Mouse (Mus musculus): ENCODE measurements around the gene Nmur1. TPM values are rescaled to one million over a fixed set of nuclear protein-coding genes. Genes with fewer than 3 reads are reported as not detected.
"Not testable (repeated sequence)": the region's sequence is repeated elsewhere in the genome, so short reads cannot be mapped to it uniquely, and the experiment has no call there.

Gene Nmur1
- total RNA-seq (2021): under 1 TPM in 1 of 2 experiments, not detected in 1; 0.63 TPM

DNA sequence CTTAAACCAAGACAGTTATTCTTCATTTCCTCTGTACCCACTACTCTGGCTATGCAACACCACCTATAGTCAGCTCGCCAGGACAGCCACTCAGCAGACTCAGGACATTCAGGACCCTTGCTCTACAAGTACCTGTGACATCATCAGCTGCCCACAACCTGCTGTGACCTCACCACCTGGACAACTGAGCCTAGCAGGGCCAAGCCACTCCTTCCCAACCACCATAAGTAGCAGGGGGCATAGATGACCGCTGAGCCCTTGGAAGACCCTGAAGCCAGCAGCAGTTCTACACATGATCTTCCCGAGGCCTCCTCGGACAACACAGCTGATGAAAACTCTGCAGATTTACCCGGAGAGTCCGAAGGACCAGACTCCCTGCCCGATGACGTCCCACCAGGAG, at the start of gene Nmur1, which contains the start of gene Tex44:
Nmur1 (minus strand) TSS at position 101 of the 400 bp plus-strand sequence.
Tex44 (plus strand) TSS at position 202 of the 400 bp plus-strand sequence.
- intact Hi-C loops (cut with DNase I): loop anchor here (5.0 kb wide), 1 partner anchor 54 kb away; no protein-coding TSS in a partner anchor

DNA sequence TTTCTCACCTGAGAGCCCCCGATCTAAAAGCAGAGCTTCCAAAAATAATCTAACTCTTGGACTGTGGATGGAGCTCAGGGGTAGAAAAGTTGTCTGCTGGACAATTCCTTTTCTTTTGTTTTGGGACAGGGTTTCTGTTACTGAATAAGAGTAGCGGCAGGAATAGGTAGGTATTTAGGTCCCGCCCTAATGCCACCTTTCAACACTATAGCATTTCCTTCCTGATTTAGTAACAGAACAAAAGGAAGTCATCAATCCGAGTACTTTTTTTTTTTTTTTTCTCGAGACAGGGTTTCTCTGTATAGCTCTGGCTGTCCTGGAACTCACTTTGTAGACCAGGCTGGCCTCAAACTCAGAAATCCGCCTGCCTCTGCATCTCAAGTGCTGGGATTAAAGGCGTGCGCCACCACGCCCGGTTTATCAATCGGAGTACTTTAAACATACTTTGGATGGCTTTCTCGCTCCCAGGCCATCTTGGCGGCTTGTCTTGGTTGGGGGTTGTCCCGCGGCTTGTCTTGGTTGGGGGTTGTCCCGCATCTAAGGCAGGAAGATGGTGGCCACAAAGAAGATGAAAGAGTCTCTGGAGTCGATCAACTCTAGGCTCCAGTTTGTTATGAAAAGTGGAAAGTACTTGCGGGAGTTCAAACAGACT, 47.2 kb upstream of the Nmur1 start:
- DNase-seq (ENCODE audit: extremely low spot score in 1 of 2, low spot score in 2 of 2): no peak
- intact Hi-C loops (cut with DNase I): no loop called here

More for the DNA sequence above, at the start of gene Nmur1, which contains the start of gene Tex44:
- no peak for DNase-seq (ENCODE audit: extremely low spot score in 1 of 2, low spot score in 2 of 2)

DNA sequence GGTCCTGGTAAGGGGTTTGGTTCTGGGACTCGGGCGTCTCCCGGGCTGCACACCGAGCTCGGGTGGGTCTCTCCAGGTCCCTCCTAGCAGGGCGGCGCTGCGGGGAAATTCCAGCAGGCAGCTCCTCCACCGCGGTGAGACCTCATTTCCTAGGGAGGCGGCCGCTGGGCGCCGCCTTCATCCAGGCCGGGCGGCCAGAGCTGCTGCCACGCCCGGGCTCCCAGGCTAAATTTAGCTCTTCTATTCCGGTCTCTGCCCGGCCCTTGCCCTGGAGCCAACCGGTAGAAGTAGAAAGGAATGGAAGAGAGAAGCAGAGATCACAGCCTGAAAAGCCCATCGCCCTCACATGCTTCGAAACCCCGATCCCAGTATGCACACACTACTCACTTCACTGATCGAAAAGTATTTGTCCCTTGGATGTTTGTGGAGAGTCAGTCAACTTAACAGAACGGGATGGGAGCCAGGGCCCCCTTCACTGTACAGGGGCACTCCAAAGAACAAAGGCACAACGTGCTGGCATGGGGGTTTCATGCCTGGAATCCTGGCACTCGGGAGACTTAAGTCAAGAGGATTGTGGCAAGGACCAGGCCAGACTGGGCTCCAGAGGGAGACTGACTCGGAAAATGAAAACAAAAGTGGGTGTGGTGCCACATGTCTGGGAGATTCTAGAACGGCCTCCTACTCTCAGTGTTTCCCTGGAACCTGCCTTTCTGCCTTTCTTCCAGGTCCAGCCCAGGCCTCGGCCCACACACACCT, 46.3 kb upstream of the Nmur1 start:
- DNase-seq (ENCODE audit: extremely low spot score in 1 of 2, low spot score in 2 of 2): peak in 1 of 2 experiments; percentile 86
- intact Hi-C loops (cut with DNase I): no loop called here

DNA sequence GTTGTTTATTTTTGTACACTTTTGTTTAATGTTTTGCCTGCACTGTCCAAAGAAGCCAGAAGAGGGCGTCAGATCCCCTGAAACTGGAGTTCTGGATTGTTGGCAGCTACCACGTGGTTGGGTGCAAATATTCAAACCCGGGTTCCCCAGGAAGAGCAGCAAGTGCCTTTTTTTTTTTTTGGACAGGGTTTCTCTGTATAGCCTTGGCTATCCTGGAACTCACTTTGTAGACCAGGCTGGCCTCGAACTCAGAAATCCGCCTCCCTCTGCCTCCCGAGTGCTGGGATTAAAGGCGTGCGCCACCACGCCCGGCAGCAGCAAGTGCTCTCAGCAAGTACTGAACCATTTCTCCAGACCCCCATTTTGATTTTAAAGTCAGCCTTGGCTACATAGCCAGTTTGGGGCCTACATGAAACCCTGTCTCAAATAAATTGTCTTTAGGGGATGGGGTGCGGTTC, 45.5 kb upstream of the Nmur1 start:
- intact Hi-C loops (cut with DNase I): not testable (repeated sequence)
- peak in 1 of 2 experiments; percentile 49 for DNase-seq (ENCODE audit: extremely low spot score in 1 of 2, low spot score in 2 of 2)

DNA sequence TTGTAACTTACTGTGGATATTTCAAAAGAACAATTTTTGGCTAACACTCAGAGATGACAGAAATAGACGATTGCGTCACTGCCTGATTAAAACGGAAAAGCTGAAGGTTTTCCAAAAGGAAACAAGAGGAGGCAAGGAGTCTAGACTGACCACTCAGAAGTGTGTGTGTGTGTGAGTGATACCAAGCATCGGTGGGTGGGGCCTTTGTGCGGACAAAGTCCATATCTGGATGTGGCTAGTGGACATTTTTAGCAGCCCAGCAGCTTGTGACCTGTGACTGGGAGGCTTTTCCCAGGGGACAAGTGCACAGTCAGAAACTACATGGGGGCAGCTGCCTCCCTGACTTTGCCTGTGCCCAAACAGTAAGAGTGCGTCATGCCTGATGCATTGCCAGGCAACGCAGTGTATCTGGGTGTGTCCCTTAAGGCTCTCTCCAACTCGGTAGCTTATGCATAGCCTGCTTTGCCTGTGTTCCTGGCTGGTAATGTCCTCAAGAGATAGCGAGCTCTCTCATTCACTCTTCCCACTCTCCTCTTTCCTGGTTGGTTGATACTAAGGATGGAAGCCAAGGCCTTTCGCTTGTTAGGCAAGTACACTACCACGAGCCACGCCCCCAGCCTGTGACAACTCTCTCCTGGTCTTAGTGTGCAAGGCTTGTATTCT, 44.6 kb upstream of the Nmur1 start:
- DNase-seq (ENCODE audit: extremely low spot score in 1 of 2, low spot score in 2 of 2): peak; percentile 38 to 82
- intact Hi-C loops (cut with DNase I): no loop called here

DNA sequence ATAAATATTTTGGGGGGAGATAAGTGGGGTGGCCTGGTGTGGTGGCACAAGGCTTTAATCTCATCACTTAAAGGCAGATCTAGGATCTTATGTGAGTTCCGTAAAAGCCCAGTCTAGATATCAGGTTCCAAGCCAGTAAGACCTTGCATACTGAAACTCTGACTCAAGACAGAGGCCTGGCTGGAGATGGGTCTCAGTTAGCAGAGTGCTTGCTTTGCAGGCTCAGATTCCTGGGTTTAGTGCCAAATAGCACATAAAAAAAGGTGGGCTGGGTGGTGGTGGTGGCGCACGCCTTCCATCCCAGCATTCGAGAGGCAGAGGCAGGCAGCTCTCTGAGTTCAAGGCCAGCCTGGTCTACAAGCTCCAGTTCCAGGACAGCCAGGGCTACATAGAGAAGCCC, 43.8 kb upstream of the Nmur1 start:
- DNase-seq (ENCODE audit: extremely low spot score in 1 of 2, low spot score in 2 of 2): no peak
- intact Hi-C loops (cut with DNase I): no loop called here

DNA sequence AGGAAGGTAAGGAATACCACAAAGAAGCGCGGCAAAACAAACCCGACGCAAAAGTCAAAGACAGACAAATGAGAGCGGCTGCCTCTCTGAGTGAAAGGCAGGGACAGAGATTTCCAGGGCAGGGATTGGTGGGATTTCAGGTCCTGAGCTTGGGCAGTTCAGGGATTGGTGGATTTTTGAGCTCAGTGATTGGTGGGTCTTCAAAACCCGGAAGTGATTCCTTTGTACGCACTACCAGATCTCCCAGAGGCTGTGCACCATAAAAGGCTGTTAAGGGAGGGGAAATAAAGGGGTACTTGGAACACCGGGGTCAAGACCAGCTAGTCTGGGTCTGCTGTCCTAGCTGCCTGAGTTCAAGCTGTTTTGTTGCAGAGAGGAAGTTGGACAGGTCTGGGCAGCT, 41.4 kb upstream of the Nmur1 start:
- intact Hi-C loops (cut with DNase I): no loop called here

DNA sequence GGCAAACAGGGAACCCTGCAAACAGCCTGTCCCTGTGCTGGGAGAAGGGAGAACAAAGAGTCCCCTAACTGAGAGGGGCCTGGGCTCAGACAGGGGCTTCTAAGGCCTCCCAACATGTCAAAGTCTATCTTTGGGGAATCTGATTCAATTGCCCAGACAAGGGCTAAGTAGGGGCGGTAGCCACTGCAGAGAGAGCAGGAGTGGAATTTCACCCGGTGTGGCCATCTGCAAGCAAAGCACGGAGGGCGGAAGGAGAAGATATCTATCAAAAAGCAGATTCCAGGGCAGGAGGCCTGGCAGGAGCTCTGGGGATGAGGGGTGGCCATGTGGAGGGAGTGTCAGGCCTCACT, 38.8 kb upstream of the Nmur1 start:
- intact Hi-C loops (cut with DNase I): no loop called here
- DNase-seq (ENCODE audit: extremely low spot score in 1 of 2, low spot score in 2 of 2): peak in 1 of 2 experiments; percentile 43

More for the DNA sequence above, 41.4 kb upstream of the Nmur1 start:
- DNase-seq (ENCODE audit: extremely low spot score in 1 of 2, low spot score in 2 of 2): no peak

DNA sequence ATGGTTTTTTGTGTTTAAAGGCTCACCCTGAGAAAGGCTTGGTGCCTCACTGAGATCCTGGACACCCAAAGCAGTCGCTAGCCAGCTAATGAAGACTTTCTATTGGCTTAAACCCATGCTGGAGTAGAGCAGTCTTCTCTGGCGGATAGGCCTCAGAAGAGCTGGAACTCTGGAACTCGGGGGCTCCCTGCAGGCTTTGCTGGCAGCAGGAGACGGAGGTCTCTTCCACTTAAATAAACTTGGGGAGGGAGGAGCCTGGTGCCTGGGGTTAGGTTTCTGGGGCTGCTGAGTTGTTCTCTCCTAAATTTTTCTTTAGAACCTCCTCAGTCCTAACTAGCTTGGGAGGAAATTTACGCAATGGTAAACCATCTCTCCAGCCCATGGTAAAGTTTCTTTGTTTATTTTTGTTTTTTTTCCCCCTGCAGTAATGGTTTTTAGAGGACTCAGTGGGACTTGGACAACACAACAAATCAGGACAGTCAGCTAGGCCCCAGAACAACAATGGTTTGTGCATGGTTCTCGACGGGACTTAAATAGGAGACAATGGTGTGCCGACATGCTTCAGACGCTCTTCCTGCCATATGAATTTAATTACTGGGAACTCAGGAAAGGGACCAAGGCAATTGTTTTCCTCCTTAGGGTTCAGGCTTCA, 38.3 kb upstream of the Nmur1 start:
- intact Hi-C loops (cut with DNase I): no loop called here
- DNase-seq (ENCODE audit: extremely low spot score in 1 of 2, low spot score in 2 of 2): peak in 1 of 2 experiments; percentile 53

DNA sequence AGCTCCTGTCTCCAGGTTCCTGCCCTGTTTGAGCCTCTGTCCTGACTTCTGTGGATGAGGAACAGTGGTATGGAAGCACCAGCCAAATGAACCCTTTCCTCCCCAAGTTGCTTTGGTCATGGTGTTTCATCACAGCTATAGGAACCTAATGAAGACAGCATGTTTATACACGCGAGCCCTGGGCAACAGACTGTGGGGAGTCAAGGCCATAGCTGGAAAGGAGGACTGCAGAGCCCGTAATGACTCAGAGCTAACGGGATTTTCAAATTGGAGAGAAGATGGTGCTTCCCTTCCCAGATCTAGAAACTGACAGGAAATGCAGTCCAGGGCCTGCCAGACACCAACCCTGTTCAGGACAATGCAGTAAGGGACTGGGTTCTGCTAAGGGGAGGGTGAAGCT, 33.3 kb upstream of the Nmur1 start:
- no peak for DNase-seq (ENCODE audit: extremely low spot score in 1 of 2, low spot score in 2 of 2)
- intact Hi-C loops (cut with DNase I): no loop called here

DNA sequence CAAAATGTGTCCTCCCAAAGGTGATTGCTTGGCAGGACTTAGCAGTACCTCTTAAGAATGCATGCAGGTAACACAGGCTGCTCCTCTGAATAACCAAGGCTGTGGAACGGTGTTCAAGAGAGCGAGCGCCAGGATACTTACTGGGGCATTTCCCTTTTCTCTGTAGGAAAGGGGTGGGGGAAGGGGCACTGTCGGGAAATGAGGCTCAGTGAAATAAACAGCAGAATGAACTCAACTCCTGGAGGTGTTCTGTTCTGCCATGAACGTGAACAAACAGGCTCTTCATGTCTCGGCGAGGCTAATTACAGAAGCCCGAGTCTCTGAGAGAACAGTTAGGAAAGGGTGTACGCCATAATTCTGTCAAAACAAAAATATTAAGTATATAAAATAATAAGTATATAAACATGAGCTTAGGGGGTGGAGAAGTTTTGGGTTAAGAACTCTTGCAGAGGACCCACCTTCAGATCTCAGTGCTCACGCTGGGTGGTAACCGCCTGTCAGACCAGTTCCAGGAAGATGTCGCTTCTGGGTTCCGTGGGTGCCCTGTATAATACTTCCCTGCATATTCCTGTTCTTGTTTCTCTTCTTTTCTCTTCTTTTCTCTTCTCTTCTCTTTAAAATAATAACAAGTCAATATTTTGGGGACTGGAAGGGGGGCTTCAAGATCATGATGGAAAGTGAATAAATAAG, 31.0 kb upstream of the Nmur1 start:
- intact Hi-C loops (cut with DNase I): no loop called here

DNA sequence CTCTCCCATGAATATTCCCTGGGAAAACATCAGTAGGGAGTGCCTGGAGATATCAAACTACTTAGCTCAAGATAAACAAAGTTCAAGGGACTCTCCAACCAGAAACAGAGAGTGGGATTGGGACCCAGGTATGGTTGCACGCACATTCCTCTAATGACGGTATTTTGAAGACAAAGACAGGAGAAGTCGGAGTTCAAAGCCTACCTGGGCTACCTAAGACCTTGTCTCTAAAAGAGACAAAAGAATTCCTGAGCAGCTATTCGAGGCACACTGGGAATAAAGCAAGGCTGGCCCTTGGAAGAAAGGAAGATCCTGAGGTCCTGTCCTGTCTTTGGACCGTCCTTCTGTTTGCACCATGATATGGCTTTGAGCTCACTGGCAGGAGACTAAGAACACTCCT, 26.7 kb upstream of the Nmur1 start:
- intact Hi-C loops (cut with DNase I): no loop called here
- no peak for DNase-seq (ENCODE audit: extremely low spot score in 1 of 2, low spot score in 2 of 2)

More for the DNA sequence above, 31.0 kb upstream of the Nmur1 start:
- no peak for DNase-seq (ENCODE audit: extremely low spot score in 1 of 2, low spot score in 2 of 2)

DNA sequence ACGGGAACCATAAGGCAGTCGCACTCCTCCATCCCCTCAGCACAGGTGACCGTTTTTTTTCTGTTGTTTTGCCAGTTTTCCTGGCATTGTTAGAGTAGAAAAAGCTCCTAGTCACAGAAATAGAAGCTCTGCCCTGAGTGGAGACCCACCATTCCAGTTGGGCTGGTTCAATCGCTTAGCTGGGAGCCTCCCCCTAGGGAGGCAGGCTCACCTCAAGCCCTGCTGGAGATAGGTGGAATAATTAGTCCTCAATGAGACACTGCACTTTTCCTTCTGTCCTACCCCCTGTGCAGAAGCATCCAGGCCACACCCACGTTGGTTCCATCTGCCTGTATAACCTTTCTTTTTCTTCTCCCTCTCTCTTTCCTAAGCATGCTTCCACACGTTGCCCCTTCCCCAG, 23.9 kb upstream of the Nmur1 start:
- DNase-seq (ENCODE audit: extremely low spot score in 1 of 2, low spot score in 2 of 2): no peak
- intact Hi-C loops (cut with DNase I): no loop called here

DNA sequence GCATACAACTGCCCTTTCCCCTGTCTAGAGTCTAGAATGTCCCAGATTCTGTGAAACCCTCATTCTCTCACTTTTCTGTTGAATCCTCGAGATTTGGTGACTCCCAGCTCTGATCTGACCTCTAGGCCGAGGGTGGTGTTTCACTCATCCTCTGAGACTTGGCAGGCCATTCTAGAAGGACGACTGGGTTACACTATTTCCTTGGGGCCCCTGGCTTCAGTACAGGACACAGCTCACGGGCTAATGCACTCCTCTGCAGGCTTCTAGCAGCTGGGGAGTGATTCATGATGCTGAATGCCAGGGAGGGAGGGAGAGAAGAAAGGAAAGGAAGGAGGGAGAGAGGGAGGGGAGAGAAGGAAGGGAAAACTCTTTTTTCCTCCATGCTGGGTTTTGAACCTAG, 22.2 kb upstream of the Nmur1 start:
- intact Hi-C loops (cut with DNase I): no loop called here
- no peak for DNase-seq (ENCODE audit: extremely low spot score in 1 of 2, low spot score in 2 of 2)

DNA sequence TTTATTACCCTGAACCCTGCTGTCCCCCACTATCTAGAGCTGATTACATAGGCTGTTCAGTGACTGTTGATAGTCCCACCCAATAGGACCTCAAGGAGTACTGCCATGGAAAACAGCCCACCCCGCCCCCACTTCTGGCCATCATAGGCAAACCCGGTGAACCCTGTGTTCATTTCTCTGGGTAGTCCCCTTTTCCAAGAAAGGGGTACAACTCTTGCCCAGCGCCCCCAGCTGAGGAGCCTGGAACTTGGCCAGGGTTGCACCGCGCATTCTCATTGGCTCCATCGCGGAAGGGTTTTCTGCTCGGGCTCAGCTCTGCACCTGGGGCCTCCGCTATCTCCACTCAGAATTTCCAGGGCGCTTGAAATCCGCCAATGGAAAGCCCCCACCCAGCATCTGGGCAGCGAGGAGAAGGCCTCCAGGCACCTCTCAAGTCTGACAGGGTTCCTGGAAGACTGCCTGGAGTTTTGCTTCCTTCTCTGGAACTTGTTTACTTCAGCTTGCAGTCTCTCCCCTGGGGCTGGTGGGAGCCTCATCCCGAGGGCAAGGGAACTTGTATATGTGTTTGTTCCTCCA, 21.7 kb upstream of the Nmur1 start:
- DNase-seq (ENCODE audit: extremely low spot score in 1 of 2, low spot score in 2 of 2): peak in 1 of 2 experiments; percentile 72
- intact Hi-C loops (cut with DNase I): no loop called here

DNA sequence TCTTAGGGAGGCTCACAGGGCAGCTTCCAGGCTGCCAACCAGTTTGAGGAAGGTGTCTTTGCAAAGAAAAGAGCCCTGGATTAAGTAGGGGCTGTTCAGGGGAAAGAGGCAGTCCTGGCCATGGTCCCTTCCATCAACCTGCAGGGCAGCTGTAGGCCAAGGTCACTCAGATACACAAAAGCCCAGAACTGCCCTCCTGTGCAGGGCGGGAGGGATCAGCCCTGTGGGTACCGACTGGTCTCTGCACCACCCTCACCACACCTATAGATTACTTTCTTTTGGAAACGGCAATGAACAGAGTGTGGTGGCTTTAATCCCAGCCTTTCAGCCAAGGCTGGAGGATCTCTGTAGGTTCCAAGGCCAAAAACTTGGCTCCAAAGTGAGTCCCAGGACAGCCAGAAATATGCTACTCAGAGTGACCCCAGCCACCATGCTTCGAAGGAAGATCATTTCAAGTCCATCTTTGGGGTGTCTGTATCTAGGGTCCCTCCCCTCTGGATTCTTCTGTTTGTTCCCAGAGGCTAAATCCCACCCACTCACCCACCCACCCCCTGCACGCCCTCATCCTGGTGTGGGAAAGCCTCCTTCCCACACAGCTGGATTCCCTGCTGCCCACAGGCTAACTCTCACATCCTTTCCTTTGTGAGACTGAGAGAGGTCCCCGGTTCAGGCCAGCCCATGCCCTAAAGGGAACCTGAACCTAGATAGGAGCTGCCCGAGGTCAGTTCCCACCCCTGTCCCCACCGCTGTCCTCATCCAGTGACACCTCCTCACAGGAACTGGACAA, 17.6 kb upstream of the Nmur1 start:
- peak in 1 of 2 experiments; percentile 38 for DNase-seq (ENCODE audit: extremely low spot score in 1 of 2, low spot score in 2 of 2)
- intact Hi-C loops (cut with DNase I): loop anchor here (5.0 kb wide), 1 partner anchor 44 kb away; no protein-coding TSS in a partner anchor

DNA sequence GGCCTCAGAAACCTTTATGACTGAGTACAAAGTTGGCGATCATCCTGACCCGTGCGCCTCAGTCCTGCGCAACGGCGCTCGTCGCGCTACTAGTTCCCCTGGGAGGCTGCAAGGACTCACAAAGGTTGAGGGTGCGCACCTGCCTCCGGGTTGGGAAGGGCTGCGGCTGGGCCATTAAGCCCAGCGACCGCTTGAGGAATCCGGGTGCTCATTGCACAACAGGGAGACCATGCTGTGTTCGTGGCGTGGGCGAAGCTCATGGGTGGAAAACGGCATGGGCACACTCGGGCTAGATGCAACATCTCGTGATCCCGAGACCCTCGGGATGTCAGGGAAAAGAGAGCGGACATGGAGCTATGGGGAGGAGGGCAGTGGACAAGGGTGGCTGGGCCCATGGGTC, 16.8 kb upstream of the Nmur1 start:
- intact Hi-C loops (cut with DNase I): loop anchor here (5.0 kb wide), 1 partner anchor 44 kb away; no protein-coding TSS in a partner anchor
- DNase-seq (ENCODE audit: extremely low spot score in 1 of 2, low spot score in 2 of 2): no peak

Data from left cerebral cortex, postnatal 10 days (tissue).